ENCODE assay signal across 21 mouse cellular contexts in genomic region chr13:47020798-47021197, GRCm38 (mm10). TPM values are rescaled to one million over a fixed set of nuclear protein-coding genes. Genes with fewer than 3 reads are reported as not detected.
A peak's percentile ranks its signal among the peaks of the same experiment; 100 is the strongest.
DNase-seq lines count a peak whose midpoint lies in the region; ATAC-seq and TF ChIP-seq lines count a peak whose summit lies in the region.
"Had no signal": no experiment of that assay in that cellular context is flagged by ENCODE, and none has a peak within 500 bp of the region (broad histone marks: within the 10 kb centered on the region; RNA-seq: fewer than 3 reads in every experiment).

No protein-coding gene starts in this region.

- H3K27ac ChIP-seq in kidney, adult 2 months (ENCODE audit: insufficient read depth, low read depth, low read length), result no peak overlapping the region; the same call in 1 of the 2 replicates
- peak overlapping the region; percentile 16; the same call in 1 of the 2 replicates for H3K27ac ChIP-seq in kidney, embryonic 16.5 days (ENCODE audit: low read length)
- H3K27ac ChIP-seq: embryonic facial prominence, embryonic 13.5 days; forebrain, embryonic 13.5 days; gastrocnemius, adult 2 months; hindbrain, embryonic 10.5 days; hindbrain, embryonic 14.5 days had no signal

- no peaks in the 10 kb centered on the region for H3K36me3 ChIP-seq in kidney, adult 2 months (ENCODE audit: control insufficient read depth, insufficient read depth, low read length)
- H3K36me3 ChIP-seq in kidney, embryonic 16.5 days (ENCODE audit: insufficient read depth, low read length), result no peaks in the 10 kb centered on the region
- H3K36me3 ChIP-seq: G1E; heart, embryonic 12.5 days had no signal

- no peak for TF ChIP-seq POLR2A in kidney, adult 2 months (IDR thresholded peaks at IDR 0.05; ENCODE audit: low read depth, low read length)

- 40% methylated on average over 7 of the region's 7 CpGs for WGBS in kidney, adult 2 months
- WGBS in kidney, embryonic 16.5 days, result 33% methylated on average over 7 of the region's 7 CpGs

- TF ChIP-seq CTCF in kidney, adult 2 months (conservative IDR thresholded peaks at IDR 0.05; ENCODE audit: insufficient read depth, insufficient read length, low read depth, low read length), result no peak

- H3K9ac ChIP-seq in kidney, embryonic 16.5 days (replicated peaks; ENCODE audit: low read length), result no peak overlapping the region
- H3K9ac ChIP-seq: embryonic facial prominence, embryonic 13.5 days; forebrain, embryonic 13.5 days; heart, embryonic 12.5 days; hindbrain, embryonic 14.5 days had no signal

- no peak overlapping the region for H3K4me3 ChIP-seq in kidney, adult 2 months (ENCODE audit: insufficient read depth, low read depth, low read length)
- no peak overlapping the region for H3K4me3 ChIP-seq in kidney, embryonic 16.5 days (ENCODE audit: low read length)
- H3K4me3 ChIP-seq: embryonic facial prominence, embryonic 13.5 days; forebrain, embryonic 13.5 days; gastrocnemius, adult 2 months; heart, embryonic 12.5 days; hindbrain, embryonic 10.5 days had no signal

- 0 out of 2 replicates have a peak overlapping the region, but pooled peaks have one; percentile 5 for H3K4me2 ChIP-seq in kidney, embryonic 16.5 days (replicated peaks; ENCODE audit: low read depth, low read length)
- H3K4me2 ChIP-seq: embryonic facial prominence, embryonic 13.5 days; forebrain, embryonic 13.5 days; heart, embryonic 12.5 days; hindbrain, embryonic 14.5 days had no signal

- H3K9me3 ChIP-seq in kidney, embryonic 16.5 days (ENCODE audit: low read length), result no peaks in the 10 kb centered on the region
- H3K9me3 ChIP-seq: embryonic facial prominence, embryonic 13.5 days; forebrain, embryonic 13.5 days; G1E; heart, embryonic 12.5 days; hindbrain, embryonic 10.5 days had no signal

- H3K27me3 ChIP-seq in kidney, adult 2 months (replicated peaks; ENCODE audit: control insufficient read depth, insufficient read depth, low read length), result no peaks in the 10 kb centered on the region
- H3K27me3 ChIP-seq in kidney, embryonic 16.5 days (ENCODE audit: insufficient read depth, low read length), result no peaks in the 10 kb centered on the region
- H3K27me3 ChIP-seq: forebrain, embryonic 13.5 days; heart, embryonic 12.5 days had no signal

- DNase-seq in cerebellum, postnatal 10 days, result peak; percentile 29 to 36
- DNase-seq in cerebellum, postnatal 36 days, result no peak
- DNase-seq in kidney, adult 2 months, result peak; percentile 60
- DNase-seq in kidney, adult 11 months, result no peak
- DNase-seq in kidney, adult 18-20 months, result no peak
- peak; percentile 31 to 42 for DNase-seq in kidney, postnatal 36 days
- DNase-seq: adrenal gland, postnatal 10 days; B cell, adult 2 months; cerebellum, adult 11 months; cerebellum, adult 8-10 months; gastrocnemius, adult 2 months; gastrocnemius, postnatal 25 days had no signal

- peaks cover 7% of the 10 kb centered on the region; the same call in 1 of the 2 replicates for H3K4me1 ChIP-seq in kidney, adult 2 months (ENCODE audit: control insufficient read depth, insufficient read depth, low read length)
- peaks cover 5% of the 10 kb centered on the region; the same call in 1 of the 2 replicates for H3K4me1 ChIP-seq in kidney, embryonic 16.5 days (ENCODE audit: insufficient read depth, low read length)
- H3K4me1 ChIP-seq: embryonic facial prominence, embryonic 13.5 days; forebrain, embryonic 13.5 days; heart, embryonic 12.5 days; hindbrain, embryonic 10.5 days had no signal

- peak; percentile 73; the same call in 1 of the 2 replicates for ATAC-seq in kidney, embryonic 16.5 days (ENCODE audit: low FRiP score, low TSS enrichment)
- ATAC-seq in megakaryocyte progenitor cell, adult 5-6 weeks (replicated peaks; ENCODE audit: poor library complexity), result no peak
- ATAC-seq: CD4-positive, CD25-positive, alpha-beta regulatory T cell, adult 4 months; forebrain, embryonic 13.5 days had no signal

RNA-seq across cellular contexts. Expression of gene Nhlrc1, which starts 6.1 kb away (rescaled TPM):
- polyA plus RNA-seq in kidney, adult 2 months (2012; rRNA removed), result 2.5 and 2.6 TPM in 2 replicates
- polyA plus RNA-seq in kidney, embryonic 16.5 days (2015; fragmentation: Nextera tagmentation; extraction: Ambion mirVana), result 3.0 and 3.6 TPM in 2 replicates
- 2.1 and 2.2 TPM in 2 replicates for total RNA-seq in megakaryocyte progenitor cell, adult 5-6 weeks (2015)
- 2.2 and 4.8 TPM in 2 replicates for total RNA-seq in megakaryocyte progenitor cell, adult 5-6 weeks (2017)
- polyA plus RNA-seq: G1E had no signal

RNA-seq across cellular contexts. Expression of gene Kdm1b, which starts 22.5 kb away (rescaled TPM):
- polyA plus RNA-seq in kidney, adult 2 months (2012; rRNA removed), result 11.4 and 13.7 TPM in 2 replicates
- polyA plus RNA-seq in kidney, embryonic 16.5 days (2015; fragmentation: Nextera tagmentation; extraction: Ambion mirVana), result 14.5 and 15.4 TPM in 2 replicates
- total RNA-seq in megakaryocyte progenitor cell, adult 5-6 weeks (2015), result 8.9 and 9.4 TPM in 2 replicates
- 9.3 and 11.3 TPM in 2 replicates for total RNA-seq in megakaryocyte progenitor cell, adult 5-6 weeks (2017)

RNA-seq across cellular contexts. Expression of gene Tpmt, which starts 23.7 kb away (rescaled TPM):
- polyA plus RNA-seq in kidney, adult 2 months (2012; rRNA removed), result 52.6 and 55.0 TPM in 2 replicates
- 37.4 and 39.6 TPM in 2 replicates for polyA plus RNA-seq in kidney, embryonic 16.5 days (2015; fragmentation: Nextera tagmentation; extraction: Ambion mirVana)
- total RNA-seq in megakaryocyte progenitor cell, adult 5-6 weeks (2015), result 6.5 and 9.4 TPM in 2 replicates
- total RNA-seq in megakaryocyte progenitor cell, adult 5-6 weeks (2017), result 1.5 and 3.1 TPM in 2 replicates

Comparison
In these comparisons a context has a peak if more than half of its experiments do, and no peak if none do; other contexts are left out.
1. DNase-seq: peak in cerebellum, postnatal 10 days (2 of 2), kidney, adult 2 months (single experiment) and kidney, postnatal 36 days (2 of 2); none in cerebellum, postnatal 36 days (0 of 2), kidney, adult 11 months (single experiment) and kidney, adult 18-20 months (single experiment).